Mouse (Mus musculus): Measurements from ENCODE around the gene Notch4. TPM values are rescaled to one million over a fixed set of nuclear protein-coding genes. Genes with fewer than 3 reads are reported as not detected.
A peak's percentile ranks its signal among the peaks of the same experiment; 100 is the strongest.

The Notch4 gene
- polyA plus RNA-seq, 1 experiment from 2014 or later, result 5.7 TPM

- no peak overlapping the region for H3K4me2 ChIP-seq
- no peaks in the 10 kb centered on the region for H3K27me3 ChIP-seq (replicated peaks)
- H3K9ac ChIP-seq, result 0 out of 2 replicates have a peak overlapping the region, but pooled peaks have one; percentile 42
- H3K4me3 ChIP-seq, result no peak overlapping the region
- ATAC-seq (ENCODE audit: insufficient number of reproducible peaks, low FRiP score), result no peak
- peaks cover 38% of the 10 kb centered on the region for H3K36me3 ChIP-seq
- no peaks in the 10 kb centered on the region for H3K9me3 ChIP-seq (replicated peaks)
- H3K27ac ChIP-seq (ENCODE audit: poor library complexity, severe bottlenecking), result no peak overlapping the region
- peaks cover 38% of the 10 kb centered on the region for H3K4me1 ChIP-seq (replicated peaks)
- WGBS, result 84% methylated on average over 7 of the region's 7 CpGs
Observed at GRCm38 (mm10) chr17:34607997-34608396, 43.9 kb downstream of the Notch4 start.

GRCm38 (mm10) chr17:34611050-34611449, 47.0 kb downstream of the Notch4 start:
- Histone ChIP-seq H3K4me3 (no peak overlapping the region), H3K9ac (no peak overlapping the region), H3K27ac (ENCODE audit: poor library complexity, severe bottlenecking) (no peak overlapping the region), H3K4me1 (replicated peaks) (peaks cover 29% of the 10 kb centered on the region), H3K27me3 (replicated peaks) (no peaks in the 10 kb centered on the region), H3K4me2 (no peak overlapping the region), H3K9me3 (replicated peaks) (no peaks in the 10 kb centered on the region), H3K36me3 (peaks cover 63% of the 10 kb centered on the region)
- no peak for ATAC-seq (ENCODE audit: insufficient number of reproducible peaks, low FRiP score)
- 91% methylated on average over 8 of the region's 8 CpGs for WGBS

DNA sequence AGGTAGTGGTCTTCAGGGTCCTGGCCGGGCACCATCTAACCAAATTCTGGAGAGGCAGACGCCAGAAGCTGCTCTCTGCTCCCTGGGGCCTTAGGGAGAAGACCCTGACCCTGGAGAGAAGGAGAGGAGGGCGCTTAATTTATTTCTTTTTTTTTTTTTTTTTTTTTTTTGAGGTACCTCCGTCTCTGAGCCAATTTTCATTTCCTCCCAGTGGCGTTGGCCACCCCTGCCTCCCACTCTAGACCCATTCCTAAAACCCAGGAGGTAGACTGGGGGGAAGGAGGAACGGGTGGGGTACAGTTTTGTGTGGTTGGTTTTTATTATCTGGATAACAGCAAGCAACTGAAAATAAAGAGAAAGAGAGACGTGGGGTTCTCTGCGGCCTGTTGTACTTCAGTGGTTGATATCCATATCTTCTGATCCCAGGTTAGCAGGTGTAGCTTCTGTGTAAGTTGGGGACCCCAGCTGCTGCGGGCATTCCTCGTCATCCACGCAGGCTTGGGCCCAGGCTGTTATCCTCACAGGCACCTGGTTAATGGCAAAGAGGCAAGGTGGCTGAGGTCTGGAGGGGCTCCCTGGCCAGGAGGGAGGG, 49.1 kb downstream of the Notch4 start:
- H3K9ac ChIP-seq, result no peak overlapping the region
- H3K4me1 ChIP-seq (replicated peaks), result peaks cover 10% of the 10 kb centered on the region
- no peaks in the 10 kb centered on the region for H3K9me3 ChIP-seq (replicated peaks)
- H3K4me2 ChIP-seq, result no peak overlapping the region
- no peak for ATAC-seq (ENCODE audit: insufficient number of reproducible peaks, low FRiP score)
- no peaks in the 10 kb centered on the region for H3K27me3 ChIP-seq (replicated peaks)
- H3K36me3 ChIP-seq, result peaks cover 71% of the 10 kb centered on the region
- H3K27ac ChIP-seq (ENCODE audit: poor library complexity, severe bottlenecking), result no peak overlapping the region
- H3K4me3 ChIP-seq, result no peak overlapping the region
- WGBS, result 83% methylated on average over 11 of the region's 11 CpGs

- WGBS, result 85% methylated on average over 10 of the region's 10 CpGs
- H3K36me3 ChIP-seq, result peaks cover 70% of the 10 kb centered on the region
Observed at GRCm38 (mm10) chr17:34613830-34614229, 49.8 kb downstream of the Notch4 start.

DNA sequence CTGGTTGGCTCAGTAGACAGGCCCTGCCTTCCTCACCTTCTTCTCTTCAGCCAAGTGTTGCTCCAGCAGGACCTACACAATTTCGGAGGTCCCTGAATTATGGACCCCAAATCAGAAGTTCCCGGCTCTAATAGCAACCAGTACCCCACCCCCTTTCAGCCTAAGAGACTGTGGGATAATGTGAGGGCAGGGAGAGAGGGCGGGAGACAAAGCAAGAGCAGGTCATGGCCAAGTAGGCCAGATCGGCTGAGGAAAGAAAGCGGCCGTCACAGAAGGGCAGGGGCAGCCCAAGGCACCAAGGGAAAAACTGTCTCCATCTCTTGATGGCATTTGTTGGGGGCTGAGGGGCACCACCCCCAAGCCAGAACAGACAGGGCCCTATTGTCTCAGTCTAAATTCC, 51.8 kb downstream of the Notch4 start, which contains the start of gene Egfl8:
Egfl8 (minus strand) TSS at position 101 of the 400 bp plus-strand sequence.
- H3K9me3 ChIP-seq (replicated peaks), result no peaks in the 10 kb centered on the region
- no peak within 1 kb of the TSS for H3K4me3 ChIP-seq
- H3K36me3 ChIP-seq, result peaks cover 73% of the 10 kb centered on the region
- H3K27me3 ChIP-seq (replicated peaks), result no peaks in the 10 kb centered on the region
- 0 out of 2 replicates have a peak within 1 kb of the TSS, but pooled peaks have one; percentile 18 for H3K27ac ChIP-seq (ENCODE audit: poor library complexity, severe bottlenecking)
- H3K4me2 ChIP-seq, result no peak within 1 kb of the TSS
- no peak within 1 kb of the TSS for H3K9ac ChIP-seq
- H3K4me1 ChIP-seq (replicated peaks), result no peaks in the 10 kb centered on the region
- ATAC-seq (ENCODE audit: insufficient number of reproducible peaks, low FRiP score), result no peak
- WGBS, result 71% methylated on average over 6 of the region's 6 CpGs

More at GRCm38 (mm10) chr17:34613830-34614229, 49.8 kb downstream of the Notch4 start:
- H3K27ac ChIP-seq (ENCODE audit: poor library complexity, severe bottlenecking), result no peak overlapping the region
- no peak for ATAC-seq (ENCODE audit: insufficient number of reproducible peaks, low FRiP score)
- no peaks in the 10 kb centered on the region for H3K27me3 ChIP-seq (replicated peaks)
- H3K4me2 ChIP-seq, result no peak overlapping the region
- H3K4me3 ChIP-seq, result no peak overlapping the region
- H3K9ac ChIP-seq, result no peak overlapping the region
- H3K4me1 ChIP-seq (replicated peaks), result peaks cover 4% of the 10 kb centered on the region
- no peaks in the 10 kb centered on the region for H3K9me3 ChIP-seq (replicated peaks)

DNA sequence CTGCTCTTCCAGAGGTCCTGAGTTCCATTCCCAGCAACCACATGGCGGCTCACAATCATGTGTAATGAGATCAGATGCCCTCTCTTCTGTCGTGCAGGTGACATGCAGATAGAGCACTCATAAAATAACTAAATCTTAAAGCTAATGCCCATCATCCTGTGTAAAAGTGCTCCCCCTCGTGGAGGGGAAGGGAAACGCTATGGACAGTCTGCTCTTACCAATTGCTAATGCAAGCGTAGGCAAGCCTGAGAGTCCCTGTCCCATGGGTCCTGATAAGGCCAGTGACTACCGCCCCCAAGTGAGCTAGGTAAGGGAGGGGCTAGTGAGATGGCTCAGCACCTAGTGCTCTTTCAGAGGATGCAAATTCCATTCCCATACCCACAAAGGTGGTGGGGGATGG, 54.9 kb downstream of the Notch4 start:
- peaks cover 72% of the 10 kb centered on the region for H3K36me3 ChIP-seq
- WGBS, result 17% methylated on average over 6 of the region's 6 CpGs
- no peak; the same call in 1 of the 2 replicates for ATAC-seq (ENCODE audit: insufficient number of reproducible peaks, low FRiP score)

GRCm38 (mm10) chr17:34621006-34621405, 56.9 kb downstream of the Notch4 start:
- H3K9me3 ChIP-seq (replicated peaks), result no peaks in the 10 kb centered on the region
- H3K27ac ChIP-seq (ENCODE audit: poor library complexity, severe bottlenecking), result no peak overlapping the region
- H3K4me2 ChIP-seq, result no peak overlapping the region
- H3K4me1 ChIP-seq (replicated peaks), result peaks cover 6% of the 10 kb centered on the region
- no peak overlapping the region for H3K9ac ChIP-seq
- H3K27me3 ChIP-seq (replicated peaks), result no peaks in the 10 kb centered on the region
- ATAC-seq (ENCODE audit: insufficient number of reproducible peaks, low FRiP score), result no peak
- 88% methylated on average over 8 of the region's 8 CpGs for WGBS
- no peak overlapping the region for H3K4me3 ChIP-seq
- H3K36me3 ChIP-seq, result peaks cover 64% of the 10 kb centered on the region

More for the DNA sequence above, 54.9 kb downstream of the Notch4 start:
- H3K9ac ChIP-seq, result no peak overlapping the region
- no peak overlapping the region for H3K4me2 ChIP-seq
- no peak overlapping the region for H3K27ac ChIP-seq (ENCODE audit: poor library complexity, severe bottlenecking)
- H3K4me3 ChIP-seq, result no peak overlapping the region
- H3K9me3 ChIP-seq (replicated peaks), result no peaks in the 10 kb centered on the region
- H3K27me3 ChIP-seq (replicated peaks), result no peaks in the 10 kb centered on the region
- H3K4me1 ChIP-seq (replicated peaks), result no peaks in the 10 kb centered on the region

- Histone ChIP-seq H3K9me3 (replicated peaks) (no peaks in the 10 kb centered on the region), H3K4me3 (no peak overlapping the region), H3K4me2 (no peak overlapping the region), H3K9ac (no peak overlapping the region), H3K36me3 (peaks cover 49% of the 10 kb centered on the region), H3K4me1 (replicated peaks) (peaks cover 18% of the 10 kb centered on the region), H3K27ac (ENCODE audit: poor library complexity, severe bottlenecking) (no peak overlapping the region), H3K27me3 (replicated peaks) (no peaks in the 10 kb centered on the region)
- WGBS, result 86% methylated on average over 9 of the region's 9 CpGs
- no peak for ATAC-seq (ENCODE audit: insufficient number of reproducible peaks, low FRiP score)
Observed at GRCm38 (mm10) chr17:34623161-34623560, 59.1 kb downstream of the Notch4 start.

DNA sequence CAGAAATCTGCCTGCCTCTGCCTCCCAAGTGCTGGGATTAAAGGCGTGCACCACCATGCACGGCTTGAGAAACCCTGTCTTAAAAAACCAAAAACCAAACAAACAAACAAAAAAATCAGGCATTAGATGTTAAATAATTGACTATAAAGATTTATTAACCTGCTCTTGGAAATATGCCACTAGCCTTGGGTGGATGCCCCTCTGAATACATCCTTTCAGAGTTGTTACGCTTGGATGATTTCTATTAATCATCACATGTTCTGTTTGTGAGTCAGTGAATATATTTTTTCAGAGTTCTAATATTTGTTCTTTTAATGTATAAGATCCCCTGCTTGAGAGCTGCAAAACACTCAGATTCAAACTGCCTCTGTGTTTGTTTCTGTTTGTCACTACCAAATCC, 60.9 kb downstream of the Notch4 start:
- no peak overlapping the region for H3K4me3 ChIP-seq
- no peaks in the 10 kb centered on the region for H3K9me3 ChIP-seq (replicated peaks)
- peaks cover 13% of the 10 kb centered on the region for H3K27me3 ChIP-seq (replicated peaks)
- no peak overlapping the region for H3K9ac ChIP-seq
- peaks cover 33% of the 10 kb centered on the region for H3K4me1 ChIP-seq (replicated peaks)
- H3K4me2 ChIP-seq, result no peak overlapping the region
- no peak for ATAC-seq (ENCODE audit: insufficient number of reproducible peaks, low FRiP score)
- no peak overlapping the region for H3K27ac ChIP-seq (ENCODE audit: poor library complexity, severe bottlenecking)
- 99% methylated on average over 3 of the region's 3 CpGs for WGBS
- peaks cover 41% of the 10 kb centered on the region for H3K36me3 ChIP-seq

DNA sequence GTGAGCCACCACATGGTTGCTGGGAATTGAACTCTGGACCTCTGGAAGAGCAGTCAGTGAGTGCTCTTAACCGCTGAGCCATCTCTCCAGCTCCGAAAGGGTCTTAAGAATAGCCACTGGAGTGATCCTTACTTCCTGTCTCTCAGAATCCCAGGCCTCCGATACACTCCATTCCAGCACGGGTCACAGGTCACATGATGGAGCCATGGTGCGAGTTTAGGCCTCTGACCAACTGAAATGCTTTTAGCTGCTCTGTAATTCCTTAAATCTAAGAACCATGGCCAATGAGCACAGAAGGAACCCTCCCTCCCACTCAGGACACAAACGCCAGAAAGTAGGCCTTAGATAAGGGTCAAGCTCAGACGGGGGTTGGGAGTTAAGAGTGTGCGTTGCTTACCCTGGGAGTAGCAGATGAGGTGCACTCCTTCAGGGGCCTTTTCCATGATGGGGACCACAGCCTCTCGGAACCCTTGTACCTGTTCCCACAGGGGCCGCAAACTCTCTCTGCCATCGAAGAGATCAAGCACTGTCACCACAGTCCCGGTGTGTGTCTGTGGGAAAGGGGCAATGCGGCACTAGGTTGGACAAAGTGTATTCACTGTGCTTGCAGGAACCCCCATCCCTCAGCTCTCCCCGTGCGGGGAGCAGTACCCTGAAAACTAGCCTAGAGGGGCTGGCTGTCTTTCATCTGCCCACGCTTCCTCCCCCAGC, 62.1 kb downstream of the Notch4 start:
- Histone ChIP-seq H3K36me3 (peaks cover 36% of the 10 kb centered on the region), H3K27me3 (replicated peaks) (peaks cover 26% of the 10 kb centered on the region), H3K4me2 (peak overlapping the region; percentile 95), H3K4me3 (peak overlapping the region; percentile 88), H3K27ac (ENCODE audit: poor library complexity, severe bottlenecking) (no peak overlapping the region), H3K4me1 (replicated peaks) (peaks cover 41% of the 10 kb centered on the region), H3K9ac (peak overlapping the region; percentile 86), H3K9me3 (replicated peaks) (no peaks in the 10 kb centered on the region)
- WGBS, result 47% methylated on average over 16 of the region's 16 CpGs
- no peak for ATAC-seq (ENCODE audit: insufficient number of reproducible peaks, low FRiP score)

DNA sequence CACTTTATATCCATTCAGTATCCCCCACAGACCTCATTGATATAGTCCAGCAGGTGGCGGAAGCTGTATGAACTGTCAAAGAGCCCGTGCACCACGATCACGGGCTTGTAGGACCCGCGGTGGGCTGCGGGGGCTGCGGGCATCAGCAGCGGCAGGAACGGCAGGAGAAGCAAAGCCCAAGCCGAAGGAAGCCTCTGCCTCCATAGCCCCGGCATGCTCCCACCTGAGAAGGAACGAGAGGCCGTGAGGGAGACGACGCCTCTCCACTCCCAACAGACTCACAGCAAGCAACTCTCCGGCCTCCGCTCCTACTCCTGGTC, 62.7 kb downstream of the Notch4 start:
- Histone ChIP-seq H3K4me3 (peak overlapping the region; percentile 88), H3K4me2 (peak overlapping the region; percentile 95), H3K27me3 (replicated peaks) (peaks cover 31% of the 10 kb centered on the region), H3K27ac (ENCODE audit: poor library complexity, severe bottlenecking) (peak overlapping the region; percentile 97; the same call in 1 of the 2 replicates), H3K36me3 (peaks cover 30% of the 10 kb centered on the region), H3K4me1 (replicated peaks) (peaks cover 45% of the 10 kb centered on the region), H3K9ac (peak overlapping the region; percentile 86), H3K9me3 (replicated peaks) (no peaks in the 10 kb centered on the region)
- ATAC-seq (ENCODE audit: insufficient number of reproducible peaks, low FRiP score), result peak; percentile 34; the same call in 1 of the 2 replicates
- WGBS, result under 1% methylated on average over 18 of the region's 18 CpGs

Measured in heart, embryonic 12.5 days (tissue).